Mouse (Mus musculus) hindbrain, postnatal 0 days (tissue): Measurements from ENCODE around the gene Limk1. TPM values are rescaled to one million over a fixed set of nuclear protein-coding genes. Genes with fewer than 3 reads are reported as not detected.

Experiments
- ATAC-seq: fragments of 200-750 bp; cut with Nextera tagmentation; 2 replicates; pipeline ENCODE4 v1.8.0; 2017; ENCODE audit warnings: mild to moderate bottlenecking, moderate TSS enrichment, moderate library complexity
- DNase-seq: peaks from one replicate; pipeline ENCODE4 v3.0.0-alpha.2; 2015; ENCODE audit warnings: low spot score
- H3K27ac ChIP-seq: fragments of 300-500 bp; sonication (generic); 2 replicates; pipeline ENCODE4 v1.5.1; 2014; ENCODE audit warnings: mild to moderate bottlenecking
- H3K27me3 ChIP-seq: fragments of 300-500 bp; sonication (generic); 2 replicates; pipeline ENCODE4 v1.6.1; 2014; ENCODE audit warnings: low read length, mixed read lengths; ENCODE audit not compliant: insufficient read depth
- H3K36me3 ChIP-seq: fragments of 300-500 bp; sonication (generic); 2 replicates; pipeline ENCODE4 v1.6.1; 2014; ENCODE audit warnings: low read length, mixed read lengths; ENCODE audit not compliant: insufficient read depth
- H3K4me1 ChIP-seq: fragments of 300-500 bp; sonication (generic); 2 replicates; pipeline ENCODE4 v1.6.1; 2014; ENCODE audit warnings: antibody characterized with exemption, low read length, mixed read lengths; ENCODE audit not compliant: insufficient read depth
- H3K4me2 ChIP-seq: fragments of 300-500 bp; sonication (generic); 2 replicates; pipeline ENCODE4 v1.6.1; 2014; ENCODE audit warnings: low read depth, mild to moderate bottlenecking, low read length, moderate library complexity, mixed read lengths
- H3K4me3 ChIP-seq: fragments of 300-500 bp; sonication (generic); 2 replicates; pipeline ENCODE4 v1.5.1; 2014; ENCODE audit warnings: low read length
- H3K9ac ChIP-seq: fragments of 300-500 bp; sonication (generic); replicated peaks from 2 replicates; pipeline ENCODE4 v1.6.1; 2014; ENCODE audit warnings: mild to moderate bottlenecking, low read length, moderate library complexity, mixed read lengths
- H3K9me3 ChIP-seq: fragments of 300-500 bp; sonication (generic); 2 replicates; pipeline ENCODE4 v1.6.1; 2016; ENCODE audit warnings: low read length, mixed read lengths
- CTCF ChIP-seq: IDR thresholded peaks from 2 replicates; pipeline ENCODE4 v1.5.1; 2016; ENCODE audit warnings: antibody characterized with exemption, control low read depth, low read depth
- WGBS: fragments of 180-500 bp; shearing (Covaris S2); extraction: QIAGEN DNeasy Blood & Tissue Kit; methylation state at CpG from one replicate; pipeline ENCODE4 v1.1.7; 2014; 5-methylcytosine and 5-hydroxymethylcytosine counted together
- polyA plus RNA-seq: library from polyadenylated mRNA; unstranded; fragments of >200 nt; fragmentation: Nextera tagmentation; extraction: Ambion mirVana; gene quantifications from 2 replicates; pipeline ENCODE4 v1.2.1, GENCODE M21; 2015
- total RNA-seq: library from RNA; depleted of rRNA; stranded (reverse); fragments of >200 nt; gene quantifications from 2 replicates; pipeline ENCODE4 v1.2.3, GENCODE M21; 2014

Gene Limk1
- total and polyA plus RNA-seq, 2 experiments from 2014 or later = 19.7 to 89.7 TPM

DNA sequence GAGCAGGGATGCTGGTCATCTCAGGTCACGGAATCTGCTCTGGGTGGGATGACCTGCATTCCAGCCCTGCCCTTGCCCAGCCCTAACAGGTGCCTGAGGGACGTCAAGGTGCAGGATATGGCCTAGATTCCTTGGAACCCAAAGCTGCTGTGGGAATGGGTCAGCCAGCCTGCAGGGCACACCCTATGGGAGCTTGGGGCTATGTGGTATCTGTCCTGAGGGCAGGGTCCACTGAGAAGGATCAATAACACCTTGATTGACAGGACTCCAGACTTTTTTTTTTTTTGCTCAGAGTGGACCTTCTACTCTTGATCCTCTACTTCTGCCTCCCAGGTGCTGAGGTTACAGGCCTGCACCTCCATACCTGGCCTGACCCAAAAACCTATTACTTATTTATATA is 41.0 kb downstream of the Limk1 start:
- Histone ChIP-seq H3K9me3 (no peaks in the 10 kb centered on the region), H3K27ac (no peak overlapping the region), H3K9ac (no peak overlapping the region), H3K4me2 (no peak overlapping the region), H3K27me3 (no peaks in the 10 kb centered on the region), H3K36me3 (no peaks in the 10 kb centered on the region), H3K4me1 (no peaks in the 10 kb centered on the region), H3K4me3 (no peak overlapping the region)
- no peak for TF ChIP-seq CTCF
- DNase-seq (no peak), ATAC-seq (no peak)
- 83% methylated on average over 2 of the region's 2 CpGs for WGBS

DNA sequence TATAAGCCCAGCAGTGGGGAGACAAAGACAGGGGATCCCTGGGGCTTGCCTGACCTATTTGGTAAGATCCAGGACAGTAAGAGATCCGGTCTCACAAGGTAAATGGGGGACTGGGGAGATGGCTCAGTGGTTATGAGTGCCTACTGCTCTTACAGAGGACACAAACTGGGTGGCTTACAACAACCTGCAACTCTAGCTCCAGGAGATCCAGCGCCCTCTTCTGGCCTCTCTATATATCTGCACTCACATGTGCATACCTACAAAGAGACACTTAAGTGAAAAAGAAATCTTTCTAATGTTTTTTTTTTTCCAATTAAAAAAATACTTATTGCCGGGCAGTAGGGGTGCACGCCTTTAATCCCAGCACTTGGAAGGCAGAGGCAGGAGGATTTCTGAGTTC is 41.9 kb downstream of the Limk1 start:
- ATAC-seq (no peak), DNase-seq (no peak)
- Histone ChIP-seq H3K9me3 (no peaks in the 10 kb centered on the region), H3K27ac (no peak overlapping the region), H3K4me2 (no peak overlapping the region), H3K4me3 (no peak overlapping the region), H3K9ac (no peak overlapping the region), H3K4me1 (no peaks in the 10 kb centered on the region), H3K27me3 (no peaks in the 10 kb centered on the region), H3K36me3 (no peaks in the 10 kb centered on the region)
- 73% methylated on average over 4 of the region's 4 CpGs for WGBS
- TF ChIP-seq CTCF = no peak

DNA sequence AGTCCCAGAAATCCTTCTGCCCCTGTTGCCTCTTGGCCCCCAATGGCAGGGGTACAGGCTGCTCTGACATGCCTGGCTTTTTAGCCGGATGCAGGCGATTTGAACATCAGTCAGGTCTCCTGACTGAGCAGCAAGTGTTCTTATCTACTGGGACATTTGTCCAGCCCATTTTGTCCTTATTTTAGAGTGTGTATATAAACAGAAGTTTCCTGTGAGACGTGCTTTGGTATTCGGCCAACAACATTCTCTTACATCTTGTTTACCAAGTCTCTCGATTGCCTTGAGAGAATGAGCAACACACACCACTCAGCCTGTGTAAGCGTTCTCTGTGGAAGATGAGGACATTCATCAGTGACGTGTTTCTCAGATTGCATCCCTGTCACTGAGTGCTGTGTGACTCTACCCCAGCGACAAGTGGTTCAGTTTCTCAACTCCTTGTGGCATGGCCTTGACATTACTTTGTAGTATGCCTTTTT is 43.7 kb downstream of the Limk1 start:
- no peak for DNase-seq
- Histone ChIP-seq H3K4me1 (no peaks in the 10 kb centered on the region), H3K4me2 (no peak overlapping the region), H3K4me3 (no peak overlapping the region), H3K9me3 (no peaks in the 10 kb centered on the region), H3K9ac (no peak overlapping the region), H3K27ac (peak overlapping the region; percentile 38; the same call in 1 of the 2 replicates), H3K36me3 (no peaks in the 10 kb centered on the region), H3K27me3 (no peaks in the 10 kb centered on the region)
- TF ChIP-seq CTCF = no peak
- no peak for ATAC-seq
- WGBS = 71% methylated on average over 8 of the region's 8 CpGs

DNA sequence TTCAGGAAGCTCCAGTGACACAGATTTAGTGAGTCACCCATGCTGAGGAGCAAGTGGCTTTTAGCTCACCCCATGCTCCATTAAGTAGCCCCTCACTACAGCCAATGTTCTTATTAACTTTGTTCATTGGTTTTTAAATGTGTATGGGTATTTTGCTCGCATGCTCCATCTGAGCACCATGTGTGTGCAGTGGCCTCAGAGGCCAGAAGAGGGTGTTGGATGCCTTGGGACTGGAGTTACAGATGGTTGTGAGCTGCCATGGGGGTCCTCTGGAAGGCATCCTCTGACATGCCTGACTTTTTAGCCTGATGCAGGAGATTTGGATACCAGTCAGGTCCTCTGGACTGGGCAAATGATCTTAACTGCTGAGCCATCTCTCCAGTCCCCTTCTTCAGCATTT is 44.3 kb downstream of the Limk1 start:
- no peaks in the 10 kb centered on the region for H3K27me3 ChIP-seq
- peak; percentile 32 for TF ChIP-seq CTCF
- no peak overlapping the region for H3K4me3 ChIP-seq
- no peak overlapping the region for H3K4me2 ChIP-seq
- H3K27ac ChIP-seq = peak overlapping the region; percentile 38; the same call in 1 of the 2 replicates
- no peaks in the 10 kb centered on the region for H3K4me1 ChIP-seq
- H3K9me3 ChIP-seq = no peaks in the 10 kb centered on the region
- no peaks in the 10 kb centered on the region for H3K36me3 ChIP-seq
- H3K9ac ChIP-seq = no peak overlapping the region
- 71% methylated on average over 1 of the region's 1 CpGs for WGBS
- ATAC-seq (no peak), DNase-seq (no peak)

DNA sequence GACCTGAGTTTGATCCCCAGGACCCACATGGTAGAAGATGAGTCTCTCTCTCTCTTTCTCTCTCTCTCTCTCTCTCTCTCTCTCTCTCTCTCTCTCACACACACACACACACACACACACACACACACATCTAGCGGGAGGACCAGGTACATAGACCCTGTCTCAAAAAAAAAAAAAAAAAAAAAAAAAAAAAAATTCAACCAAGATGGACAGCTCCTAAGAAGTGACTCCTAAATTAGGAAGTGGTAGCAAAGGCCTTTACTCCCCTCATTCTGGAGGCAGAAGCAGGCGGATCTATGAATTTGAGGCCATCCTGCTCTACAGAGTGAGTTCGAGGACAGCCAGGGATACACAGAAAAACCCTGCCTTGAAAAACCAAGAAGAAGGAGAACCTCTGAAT is 48.0 kb downstream of the Limk1 start:
- TF ChIP-seq CTCF = no peak
- no peak for ATAC-seq
- H3K4me3 ChIP-seq = no peak overlapping the region
- no peak overlapping the region for H3K4me2 ChIP-seq
- H3K27me3 ChIP-seq = no peaks in the 10 kb centered on the region
- no peaks in the 10 kb centered on the region for H3K36me3 ChIP-seq
- DNase-seq = no peak
- H3K27ac ChIP-seq = no peak overlapping the region
- WGBS = 95% methylated on average over 3 of the region's 3 CpGs
- H3K4me1 ChIP-seq = peaks cover 3% of the 10 kb centered on the region; the same call in 1 of the 2 replicates
- H3K9ac ChIP-seq = no peak overlapping the region
- H3K9me3 ChIP-seq = no peaks in the 10 kb centered on the region

DNA sequence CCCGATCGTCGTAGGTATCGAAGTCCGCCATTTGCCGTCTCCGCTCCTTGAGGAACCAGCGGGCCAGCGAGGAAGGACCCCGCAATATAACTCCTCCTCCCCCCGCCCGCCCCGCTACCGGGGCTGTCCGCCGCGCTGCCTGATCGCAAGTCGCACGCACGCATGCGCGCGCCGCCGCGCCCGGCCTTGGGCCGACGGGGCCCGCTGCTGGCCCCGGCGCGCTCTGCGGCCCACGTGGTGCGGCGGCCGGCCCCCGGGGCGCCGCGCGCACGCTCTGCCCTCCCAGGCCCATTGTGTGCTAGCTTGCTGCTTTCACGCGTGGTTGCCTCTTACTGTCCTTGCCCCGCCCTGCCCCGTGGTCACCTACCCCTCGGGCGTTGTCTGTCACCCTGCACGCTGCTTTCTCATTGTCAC is 49.1 kb downstream of the Limk1 start, which contains the start of gene Eif4h:
Eif4h (minus strand) TSS at position 222 of the 414 bp plus-strand sequence.
- Histone ChIP-seq H3K9me3 (no peaks in the 10 kb centered on the region), H3K27me3 (no peaks in the 10 kb centered on the region), H3K27ac (peak within 1 kb of the TSS; percentile 94), H3K4me1 (peaks cover 3% of the 10 kb centered on the region; the same call in 1 of the 2 replicates), H3K4me3 (peak within 1 kb of the TSS; percentile 96), H3K9ac (peak within 1 kb of the TSS; percentile 97), H3K4me2 (peak within 1 kb of the TSS; percentile 92), H3K36me3 (no peaks in the 10 kb centered on the region)
- ATAC-seq (peak; percentile 95), DNase-seq (peak; percentile 99)
- no peak for TF ChIP-seq CTCF
- under 1% methylated on average over 42 of the region's 52 CpGs for WGBS

DNA sequence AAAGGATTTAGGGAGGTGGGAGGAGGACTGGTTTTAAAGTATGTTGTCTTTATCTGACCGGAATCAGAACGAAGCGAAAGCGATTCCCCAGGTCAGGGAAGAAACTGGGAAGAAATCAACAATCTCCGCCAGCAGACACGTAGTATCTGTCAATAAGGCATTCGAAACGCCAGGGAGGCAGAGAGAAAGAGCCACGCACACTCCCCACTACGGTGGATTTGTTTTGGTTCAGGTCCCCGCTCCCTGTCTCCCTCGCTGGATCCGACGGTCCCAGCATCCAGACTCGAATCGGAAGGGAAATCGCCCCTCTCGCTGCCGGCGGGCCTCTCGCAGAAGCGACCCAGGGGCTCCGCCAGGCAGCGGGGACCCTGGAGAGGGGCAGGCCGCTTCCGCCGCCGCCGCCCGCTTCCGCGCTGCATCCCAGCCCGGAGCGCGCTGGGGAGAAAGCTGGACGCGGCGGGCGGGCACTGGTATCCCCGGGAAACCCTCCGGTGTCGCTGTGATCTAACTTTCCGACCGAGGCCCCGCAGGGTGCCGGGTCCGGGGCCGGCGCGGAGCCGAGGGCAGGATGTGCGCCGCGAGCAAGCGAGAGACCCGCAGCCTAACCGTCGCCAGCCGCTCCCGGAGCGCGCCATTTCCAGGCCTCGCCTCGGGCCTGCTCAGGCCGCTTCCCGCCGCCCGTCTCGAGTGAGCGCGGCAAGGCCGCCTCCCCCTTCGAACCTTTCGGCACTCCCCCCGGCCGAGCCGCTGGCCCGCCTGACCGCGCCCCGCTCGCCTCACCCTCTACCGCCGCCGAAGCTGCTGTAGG is 49.7 kb downstream of the Limk1 start:
- Histone ChIP-seq H3K9ac (peak overlapping the region; percentile 97), H3K9me3 (no peaks in the 10 kb centered on the region), H3K27me3 (no peaks in the 10 kb centered on the region), H3K4me3 (peak overlapping the region; percentile 96), H3K27ac (peak overlapping the region; percentile 94), H3K36me3 (no peaks in the 10 kb centered on the region), H3K4me2 (peak overlapping the region; percentile 92), H3K4me1 (peaks cover 3% of the 10 kb centered on the region; the same call in 1 of the 2 replicates)
- under 1% methylated on average over 81 of the region's 85 CpGs for WGBS
- no peak for DNase-seq
- TF ChIP-seq CTCF = no peak
- ATAC-seq = peak; percentile 82
